Mouse (Mus musculus) adrenal gland, adult 2 months (tissue): ENCODE measurements around the gene Osbpl8. TPM values are rescaled to one million over a fixed set of nuclear protein-coding genes. Genes with fewer than 3 reads are reported as not detected.
"Not testable (repeated sequence)": the region's sequence is repeated elsewhere in the genome, so short reads cannot be mapped to it uniquely, and the experiment has no call there.

Source experiments
- DNase-seq: peaks from one replicate; pipeline ENCODE4 v3.0.0; 2021
- long read RNA-seq: library from polyadenylated mRNA; stranded (forward); transcript quantifications from one replicate; pipeline ENCODE4 v2.0.0, GENCODE M21; 2021
- polyA plus RNA-seq: library from polyadenylated mRNA; depleted of rRNA; stranded (reverse); fragments of >200 nt; gene quantifications from 2 replicates; pipeline ENCODE4 v1.2.3, GENCODE M21; 2012; rRNA removed
- total RNA-seq, 2 experiments: library from RNA; stranded (reverse); gene quantifications; 2 replicates each; pipeline ENCODE4 v1.2.3; 2021

Osbpl8 gene
- total RNA-seq, result 10 to 100 TPM; 24.8 to 24.9 TPM
- polyA plus RNA-seq, result 1.2 and 1.6 TPM in 2 replicates
- long read RNA-seq, full-length matches to known transcripts, result 5 of 5 reads
- long read RNA-seq, partial matches to known transcripts, result 0 of 5 reads
- long read RNA-seq, other reads (novel, unspliced or antisense), result 0 of 5 reads

GRCm38 (mm10) chr10:111164304-111165218, at the start of gene Osbpl8:
Gene Osbpl8, plus strand, starts transcription at chr10:111164752.
- peak; percentile 100 for DNase-seq

GRCm38 (mm10) chr10:111117198-111117845, 47.2 kb upstream of the Osbpl8 start:
- no peak for DNase-seq

- DNase-seq, result no peak
Measured at GRCm38 (mm10) chr10:111118292-111118691, 46.3 kb upstream of the Osbpl8 start.

- no peak for DNase-seq
Measured at GRCm38 (mm10) chr10:111118991-111119650, 45.4 kb upstream of the Osbpl8 start.

GRCm38 (mm10) chr10:111119756-111120155, 44.8 kb upstream of the Osbpl8 start:
- DNase-seq, result no peak

GRCm38 (mm10) chr10:111122864-111123398, 41.6 kb upstream of the Osbpl8 start:
- no peak for DNase-seq

GRCm38 (mm10) chr10:111124175-111124574, 40.4 kb upstream of the Osbpl8 start:
- no peak for DNase-seq

GRCm38 (mm10) chr10:111124767-111125315, 39.7 kb upstream of the Osbpl8 start:
- no peak for DNase-seq

- DNase-seq, result no peak
Measured at GRCm38 (mm10) chr10:111127388-111127787, 37.2 kb upstream of the Osbpl8 start.

- no peak for DNase-seq
Measured at GRCm38 (mm10) chr10:111128493-111128892, 36.1 kb upstream of the Osbpl8 start.

GRCm38 (mm10) chr10:111129867-111130620, 34.5 kb upstream of the Osbpl8 start:
- no peak for DNase-seq

GRCm38 (mm10) chr10:111130872-111131271, 33.7 kb upstream of the Osbpl8 start:
- DNase-seq, result no peak

- no peak for DNase-seq
Measured at GRCm38 (mm10) chr10:111133271-111133670, 31.3 kb upstream of the Osbpl8 start.

GRCm38 (mm10) chr10:111133936-111134335, 30.6 kb upstream of the Osbpl8 start:
- DNase-seq, result no peak

- DNase-seq, result no peak
Measured at GRCm38 (mm10) chr10:111134412-111134957, 30.1 kb upstream of the Osbpl8 start.

- DNase-seq, result not testable (repeated sequence)
Measured at GRCm38 (mm10) chr10:111136306-111136705, 28.2 kb upstream of the Osbpl8 start.

- no peak for DNase-seq
Measured at GRCm38 (mm10) chr10:111137905-111138304, 26.6 kb upstream of the Osbpl8 start.

- no peak for DNase-seq
Measured at GRCm38 (mm10) chr10:111139170-111139569, 25.4 kb upstream of the Osbpl8 start.

GRCm38 (mm10) chr10:111139881-111140280, 24.7 kb upstream of the Osbpl8 start:
- no peak for DNase-seq

- DNase-seq, result no peak
Measured at GRCm38 (mm10) chr10:111144371-111144959, 20.1 kb upstream of the Osbpl8 start.
